Mouse (Mus musculus): ENCODE data around the gene Gm11361. TPM values are rescaled to one million over a fixed set of nuclear protein-coding genes. Genes with fewer than 3 reads are reported as not detected.

The Gm11361 gene
- polyA plus RNA-seq (2017; shearing (Covaris generic)), result 1.5 TPM

DNA sequence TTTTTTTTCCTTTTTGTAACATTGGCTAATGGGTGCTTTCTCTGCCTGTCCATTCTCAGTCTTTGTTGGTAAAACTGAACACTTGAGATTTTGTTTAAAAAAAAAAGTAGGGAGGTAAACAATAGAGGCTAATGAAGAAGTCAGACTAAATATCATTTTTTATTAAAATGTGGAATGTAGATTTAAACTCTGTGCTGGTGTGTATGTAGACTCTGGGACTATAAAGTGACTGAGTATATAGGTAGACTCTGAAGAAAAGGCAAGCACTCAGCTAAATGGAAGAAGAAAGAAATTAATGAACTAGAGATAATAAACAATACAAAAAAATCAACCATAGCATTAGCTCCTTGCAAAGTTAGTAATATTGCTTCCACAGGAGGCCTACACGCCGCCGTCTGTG, at the start of gene Gm11361:
Gene Gm11361 (plus strand): TSS at position 301 of the 400 bp plus-strand sequence.

Other genes with a start within 250 kb of the Gm11361 start
- not detected for gene Prl4a1, start 241.3 kb upstream of the Gm11361 start, polyA plus RNA-seq (2017; shearing (Covaris generic))
- not detected for gene Prl5a1, start 115.0 kb upstream of the Gm11361 start, polyA plus RNA-seq (2017; shearing (Covaris generic))

Data from CD4-positive, CD25-positive, alpha-beta regulatory T cell, adult 9 weeks (primary cell).